Mouse (Mus musculus) myocyte (in vitro differentiated cells): ENCODE results near the gene Polrmt.

Source experiments
- CEBPB ChIP-seq: IDR thresholded peaks from 2 replicates; pipeline ENCODE4 v1.6.1; 2011; ENCODE audit warnings: mild to moderate bottlenecking, moderate library complexity; ENCODE audit not compliant: poor library complexity, insufficient read depth, severe bottlenecking
- E2F4 ChIP-seq: IDR thresholded peaks from one replicate; pipeline ENCODE4 v1.6.1; 2011; ENCODE audit warnings: mild to moderate bottlenecking, control low read depth, moderate library complexity; ENCODE audit not compliant: insufficient read depth
- MAX ChIP-seq: IDR thresholded peaks from one replicate; pipeline ENCODE4 v1.6.1; 2011; ENCODE audit warnings: low read depth, mild to moderate bottlenecking, control low read depth
- MYOD1 ChIP-seq, 3 experiments: IDR thresholded peaks; one replicate each; pipeline ENCODE4 v1.6.1; 2011; ENCODE audit warnings: control low read depth in 2 of 3, low read depth in 2 of 3, mild to moderate bottlenecking in 2 of 3, moderate library complexity in 1 of 3; ENCODE audit not compliant: insufficient read length in 2 of 3, control insufficient read depth in 1 of 3
- MYOG ChIP-seq, 3 experiments: IDR thresholded peaks; one replicate each; pipeline ENCODE4 v1.6.1; 2011; ENCODE audit warnings: control low read depth in 2 of 3, low read depth in 2 of 3, mild to moderate bottlenecking in 2 of 3; ENCODE audit not compliant: insufficient read length in 2 of 3, control insufficient read depth in 1 of 3, insufficient read depth in 1 of 3
- POLR2A ChIP-seq: IDR thresholded peaks from one replicate; pipeline ENCODE4 v1.6.1; 2011; ENCODE audit warnings: low read depth, mild to moderate bottlenecking, control low read depth, moderate library complexity; ENCODE audit not compliant: insufficient read length
- POLR2AphosphoS2 ChIP-seq: IDR thresholded peaks from one replicate; pipeline ENCODE4 v1.6.1; 2011; ENCODE audit warnings: low read depth, control low read depth; ENCODE audit not compliant: insufficient read length
- REST ChIP-seq: IDR thresholded peaks from one replicate; pipeline ENCODE4 v1.6.1; 2011; ENCODE audit warnings: mild to moderate bottlenecking, control low read depth, moderate library complexity; ENCODE audit not compliant: insufficient read depth, insufficient read length
- SRF ChIP-seq: IDR thresholded peaks from one replicate; pipeline ENCODE4 v1.6.1; 2011; ENCODE audit warnings: low read depth; ENCODE audit not compliant: control insufficient read depth, insufficient read length
- TCF12 ChIP-seq: IDR thresholded peaks from one replicate; pipeline ENCODE4 v1.6.1; 2011; ENCODE audit warnings: mild to moderate bottlenecking, control low read depth; ENCODE audit not compliant: poor library complexity, insufficient read depth, severe bottlenecking
- TCF3 ChIP-seq: IDR thresholded peaks from one replicate; pipeline ENCODE4 v1.6.1; 2011; ENCODE audit warnings: low read depth, control low read depth; ENCODE audit not compliant: insufficient read length
- USF1 ChIP-seq: IDR thresholded peaks from one replicate; pipeline ENCODE4 v1.6.1; 2011; ENCODE audit warnings: low read depth, mild to moderate bottlenecking, control low read depth, moderate library complexity

DNA sequence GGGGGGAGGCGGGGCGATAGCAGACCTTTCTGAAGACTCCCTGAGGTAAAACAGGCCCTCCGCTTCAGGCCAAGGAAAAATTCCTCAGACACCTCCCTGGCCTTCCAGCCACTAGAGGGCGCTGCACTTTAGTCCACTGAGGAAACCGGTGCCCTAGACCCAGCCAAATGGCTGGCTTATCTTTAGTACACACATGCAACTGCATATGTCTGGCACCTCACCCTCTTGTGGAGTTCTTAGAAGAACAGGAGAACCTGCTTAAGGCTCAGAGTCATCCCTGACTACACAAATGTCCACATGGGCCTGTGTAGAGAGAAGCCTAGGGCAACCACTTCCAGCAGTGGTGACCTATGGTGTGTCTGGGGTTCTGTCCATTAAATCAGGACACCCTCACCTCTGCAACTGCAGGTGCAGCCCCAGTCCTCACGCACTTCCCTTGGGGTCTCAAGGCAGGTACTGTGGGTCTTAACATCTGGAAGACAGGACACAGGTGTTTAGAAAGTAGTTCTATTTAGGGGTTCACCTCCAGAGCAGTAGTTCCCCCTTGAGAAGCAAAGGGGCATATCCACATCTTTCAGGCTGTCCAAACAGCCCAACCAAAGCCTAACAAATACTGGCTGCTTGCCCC, 33.8 kb downstream of the Polrmt start:
- TF ChIP-seq POLR2A, result no peak
- TF ChIP-seq TCF3, result no peak
- no peak for TF ChIP-seq CEBPB
- TF ChIP-seq E2F4, result no peak
- no peak for TF ChIP-seq REST
- no peak for TF ChIP-seq MAX
- no peak for TF ChIP-seq TCF12
- peak; percentile 60 for TF ChIP-seq POLR2AphosphoS2
- TF ChIP-seq USF1, result no peak
- no peak for TF ChIP-seq MYOD1 (IDR thresholded peaks at IDR 0.05; ENCODE audit: control insufficient read depth in 1 of 3, insufficient read length in 2 of 3, low read depth in 2 of 3)
- TF ChIP-seq MYOG (IDR thresholded peaks at IDR 0.05; ENCODE audit: control insufficient read depth in 1 of 3, insufficient read depth in 1 of 3, insufficient read length in 2 of 3, low read depth in 2 of 3), result no peak
- TF ChIP-seq SRF, result no peak
